Mouse (Mus musculus) E14TG2a.4 (cell line): ENCODE measurements at regions not wholly inside any gene's neighbourhood (a gene's known extent, or its start where the extent isn't known, plus 50 kb on each side); places are given as distances from the start of the nearest gene placed in this dataset.

Experiments used
- H3K27me3 ChIP-seq: 2 replicates; pipeline ENCODE4 v1.6.1; 2014; ENCODE audit warnings: low read length, control low read depth; ENCODE audit not compliant: insufficient read depth
- H3K36me3 ChIP-seq: 2 replicates; pipeline ENCODE4 v1.6.1; 2014; ENCODE audit warnings: low read length, control low read depth; ENCODE audit not compliant: insufficient read depth
- H3K4me1 ChIP-seq: replicated peaks from 2 replicates; pipeline ENCODE4 v1.6.1; 2014; ENCODE audit warnings: low read depth, low read length, control low read depth
- H3K4me3 ChIP-seq: replicated peaks from 2 replicates; pipeline ENCODE4 v1.5.1; 2014; ENCODE audit warnings: mild to moderate bottlenecking, low read length
- H3K9me3 ChIP-seq: 2 replicates; pipeline ENCODE4 v1.6.1; 2014; ENCODE audit warnings: low read length, control low read depth
- CTCF ChIP-seq: conservative IDR thresholded peaks from 2 replicates; pipeline ENCODE4 v1.5.1; 2014; ENCODE audit warnings: low read length
- NANOG ChIP-seq: IDR thresholded peaks from 2 replicates; pipeline ENCODE4 v1.6.1; 2014; ENCODE audit warnings: borderline replicate concordance, low read length, mixed read lengths
- POU5F1 ChIP-seq: IDR thresholded peaks from 2 replicates; pipeline ENCODE4 v1.6.1; 2014; ENCODE audit warnings: low read length, borderline replicate concordance

GRCm38 (mm10) chr13:81852309-81852978, 69.6 kb downstream of the Cetn3 start:
- H3K4me3 ChIP-seq = no peak overlapping the region
- no peaks in the 10 kb centered on the region for H3K27me3 ChIP-seq
- peaks cover 3% of the 10 kb centered on the region; the same call in 1 of the 2 replicates for H3K9me3 ChIP-seq
- no peaks in the 10 kb centered on the region for H3K4me1 ChIP-seq
- TF ChIP-seq CTCF = no peak
- no peak for TF ChIP-seq NANOG
- no peak for TF ChIP-seq POU5F1
- no peaks in the 10 kb centered on the region for H3K36me3 ChIP-seq

GRCm38 (mm10) chr13:81856072-81856471, 73.2 kb downstream of the Cetn3 start:
- no peak overlapping the region for H3K4me3 ChIP-seq
- no peaks in the 10 kb centered on the region for H3K36me3 ChIP-seq
- H3K4me1 ChIP-seq = no peaks in the 10 kb centered on the region
- no peaks in the 10 kb centered on the region for H3K27me3 ChIP-seq
- peaks cover 3% of the 10 kb centered on the region; the same call in 1 of the 2 replicates for H3K9me3 ChIP-seq
- TF ChIP-seq POU5F1 (no peak), CTCF (no peak), NANOG (no peak)

- no peaks in the 10 kb centered on the region for H3K27me3 ChIP-seq
- H3K4me3 ChIP-seq = no peak overlapping the region
- TF ChIP-seq NANOG (no peak), POU5F1 (no peak), CTCF (no peak)
- no peaks in the 10 kb centered on the region for H3K4me1 ChIP-seq
- H3K36me3 ChIP-seq = no peaks in the 10 kb centered on the region
- no peaks in the 10 kb centered on the region for H3K9me3 ChIP-seq
These were observed 77.8 kb downstream of the Cetn3 start for GRCm38 (mm10) chr13:81860683-81861082.

GRCm38 (mm10) chr13:81861886-81862600, 79.2 kb downstream of the Cetn3 start:
- Histone ChIP-seq H3K9me3 (no peaks in the 10 kb centered on the region), H3K4me3 (no peak overlapping the region), H3K36me3 (no peaks in the 10 kb centered on the region), H3K4me1 (no peaks in the 10 kb centered on the region), H3K27me3 (no peaks in the 10 kb centered on the region)
- TF ChIP-seq CTCF (no peak), POU5F1 (no peak), NANOG (no peak)

GRCm38 (mm10) chr13:81871226-81871625, 88.3 kb downstream of the Cetn3 start:
- peaks cover 7% of the 10 kb centered on the region for H3K4me1 ChIP-seq
- no peak overlapping the region for H3K4me3 ChIP-seq
- no peaks in the 10 kb centered on the region for H3K27me3 ChIP-seq
- no peaks in the 10 kb centered on the region for H3K9me3 ChIP-seq
- TF ChIP-seq POU5F1 = no peak
- TF ChIP-seq NANOG = no peak
- no peak for TF ChIP-seq CTCF
- no peaks in the 10 kb centered on the region for H3K36me3 ChIP-seq

- Histone ChIP-seq H3K4me1 (no peaks in the 10 kb centered on the region), H3K36me3 (no peaks in the 10 kb centered on the region), H3K9me3 (no peaks in the 10 kb centered on the region), H3K27me3 (no peaks in the 10 kb centered on the region), H3K4me3 (no peak overlapping the region)
- no peak for TF ChIP-seq POU5F1
- no peak for TF ChIP-seq CTCF
- no peak for TF ChIP-seq NANOG
These were observed 103.0 kb downstream of the Cetn3 start for GRCm38 (mm10) chr13:81885879-81886278.

- no peak for TF ChIP-seq NANOG
- no peak for TF ChIP-seq POU5F1
- no peak for TF ChIP-seq CTCF
- no peaks in the 10 kb centered on the region for H3K27me3 ChIP-seq
- no peak overlapping the region for H3K4me3 ChIP-seq
- H3K4me1 ChIP-seq = no peaks in the 10 kb centered on the region
- 0 out of 2 replicates have a peak, but pooled peaks cover 2% of the 10 kb centered on the region for H3K9me3 ChIP-seq
- H3K36me3 ChIP-seq = no peaks in the 10 kb centered on the region
These were observed 147.4 kb downstream of the Cetn3 start for GRCm38 (mm10) chr13:81930266-81930665.

- no peaks in the 10 kb centered on the region for H3K9me3 ChIP-seq
- TF ChIP-seq NANOG (no peak), POU5F1 (no peak), CTCF (no peak)
- no peaks in the 10 kb centered on the region for H3K36me3 ChIP-seq
- H3K4me1 ChIP-seq = no peaks in the 10 kb centered on the region
- no peak overlapping the region for H3K4me3 ChIP-seq
- H3K27me3 ChIP-seq = no peaks in the 10 kb centered on the region
These were observed 148.3 kb downstream of the Cetn3 start for GRCm38 (mm10) chr13:81931199-81931598.

GRCm38 (mm10) chr13:81937061-81937460, 154.2 kb downstream of the Cetn3 start:
- no peaks in the 10 kb centered on the region for H3K36me3 ChIP-seq
- H3K4me3 ChIP-seq = no peak overlapping the region
- no peaks in the 10 kb centered on the region for H3K9me3 ChIP-seq
- H3K4me1 ChIP-seq = no peaks in the 10 kb centered on the region
- no peaks in the 10 kb centered on the region for H3K27me3 ChIP-seq
- no peak for TF ChIP-seq NANOG
- no peak for TF ChIP-seq POU5F1
- no peak for TF ChIP-seq CTCF
